Mouse (Mus musculus): ENCODE measurements around the gene Wwc2. TPM values are rescaled to one million over a fixed set of nuclear protein-coding genes. Genes with fewer than 3 reads are reported as not detected.
A peak's percentile ranks its signal among the peaks of the same experiment; 100 is the strongest.
"Not testable (repeated sequence)": the region's sequence is repeated elsewhere in the genome, so short reads cannot be mapped to it uniquely, and the experiment has no call there.

The Wwc2 gene
- total RNA-seq, 2 experiments from 2014 or later: 25.8 to 26.3 TPM

DNA sequence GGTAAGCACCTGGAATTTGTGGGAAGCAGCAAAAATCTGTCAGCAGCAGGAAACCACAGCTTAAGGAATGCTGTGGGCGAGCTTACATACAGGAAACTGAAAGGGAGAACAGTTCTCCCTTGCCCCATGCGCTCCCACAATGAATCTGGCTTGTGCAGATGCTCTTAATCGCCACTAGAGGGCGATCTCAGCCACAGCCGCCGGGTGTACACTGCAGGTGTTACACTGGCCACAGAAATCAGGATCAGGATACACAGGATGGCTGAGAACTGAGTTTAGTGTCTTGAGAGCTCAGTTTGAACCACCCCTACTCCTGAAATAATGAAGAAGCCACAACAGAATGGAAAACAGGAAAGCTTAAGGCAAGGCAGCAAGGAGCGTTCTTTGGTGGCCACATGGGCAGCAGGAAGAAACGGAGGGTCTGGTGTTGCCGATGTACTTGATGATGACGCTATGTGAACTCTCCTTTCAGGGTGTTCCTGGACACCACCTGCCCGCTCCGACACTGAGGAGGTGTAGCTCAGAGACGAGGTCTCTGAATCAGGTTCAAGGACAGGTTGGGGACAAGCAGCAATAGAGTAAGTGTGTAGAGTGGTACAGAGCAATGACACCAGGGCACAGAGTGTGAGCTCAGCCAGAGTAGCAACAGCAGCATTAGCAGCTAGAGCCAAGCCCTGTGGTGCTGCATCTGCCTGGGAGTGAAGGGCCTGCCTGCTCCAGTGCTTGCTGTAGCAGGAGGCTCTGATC lies 118.2 kb downstream of the Wwc2 start:
- DNase-seq (ENCODE audit: low spot score in 2 of 2): peak in 1 of 2 experiments; percentile 43
- intact Hi-C loops (cut with DNase I): loop anchor here (1.0 kb wide), 1 partner anchor 144 kb away; no protein-coding TSS in a partner anchor

DNA sequence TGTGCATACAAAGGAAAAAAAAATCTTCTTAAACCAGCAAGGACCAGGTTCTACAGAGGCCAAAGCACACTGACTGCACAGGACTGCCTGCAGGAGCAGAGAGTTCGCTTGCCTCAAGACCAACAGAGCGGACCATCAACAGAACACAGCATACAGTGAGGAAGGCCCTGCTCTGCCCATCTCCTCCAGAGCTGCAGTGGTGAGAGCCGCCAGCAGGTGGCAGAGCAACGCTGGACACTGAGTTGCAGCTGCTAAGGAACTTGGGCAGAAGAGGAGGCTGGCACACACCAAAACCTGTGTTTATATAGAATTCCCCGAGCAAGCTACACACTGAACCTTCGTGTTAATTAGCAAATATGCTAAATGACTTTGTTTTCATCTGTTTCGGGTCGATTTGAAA lies 123.7 kb downstream of the Wwc2 start:
- intact Hi-C loops (cut with DNase I): loop anchor here (1.0 kb wide), 1 partner anchor 149 kb away; no protein-coding TSS in a partner anchor
- peak; percentile 85 to 87 for DNase-seq (ENCODE audit: low spot score in 2 of 2)

DNA sequence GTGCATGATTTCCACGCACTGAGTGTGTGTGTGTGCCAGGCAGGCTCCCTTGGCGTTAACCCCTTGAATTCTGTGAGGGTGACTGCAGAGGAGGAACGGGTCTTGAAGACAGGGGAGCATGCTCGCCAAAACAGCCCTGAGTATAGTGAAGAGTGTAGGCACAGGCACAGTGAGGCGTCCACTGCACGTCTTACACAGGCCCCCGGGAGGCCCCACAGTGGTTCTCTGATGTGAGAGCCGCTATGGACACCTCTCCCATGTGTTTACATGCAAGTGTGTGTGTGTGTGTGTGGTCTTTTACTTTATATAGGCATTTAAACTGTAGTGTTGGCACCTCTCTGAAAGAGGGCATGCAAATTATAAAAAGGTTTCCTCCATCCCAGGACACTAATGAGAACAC lies 124.2 kb downstream of the Wwc2 start:
- DNase-seq (ENCODE audit: low spot score in 2 of 2): no peak
- intact Hi-C loops (cut with DNase I): no loop called here

DNA sequence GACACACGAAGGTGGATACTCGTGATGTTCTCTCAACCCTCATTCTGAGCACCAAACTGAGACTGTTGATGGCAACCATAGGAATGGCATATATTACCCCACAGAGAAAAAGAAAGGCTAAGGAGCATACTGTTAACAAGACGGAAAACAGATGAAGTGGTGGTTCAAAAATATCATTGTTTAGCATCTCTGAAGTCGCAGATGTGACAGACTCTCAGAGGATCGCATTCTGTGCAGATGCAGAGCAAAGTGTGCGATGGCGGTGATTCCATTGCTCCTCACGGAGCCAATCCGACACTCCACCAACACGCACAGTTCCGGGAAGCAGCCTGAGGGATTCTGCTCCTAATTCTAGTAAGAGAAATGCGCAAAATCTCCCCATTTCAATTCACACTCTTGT lies 131.5 kb downstream of the Wwc2 start:
- DNase-seq (ENCODE audit: low spot score in 2 of 2): peak; percentile 20 to 45
- intact Hi-C loops (cut with DNase I): no loop called here

DNA sequence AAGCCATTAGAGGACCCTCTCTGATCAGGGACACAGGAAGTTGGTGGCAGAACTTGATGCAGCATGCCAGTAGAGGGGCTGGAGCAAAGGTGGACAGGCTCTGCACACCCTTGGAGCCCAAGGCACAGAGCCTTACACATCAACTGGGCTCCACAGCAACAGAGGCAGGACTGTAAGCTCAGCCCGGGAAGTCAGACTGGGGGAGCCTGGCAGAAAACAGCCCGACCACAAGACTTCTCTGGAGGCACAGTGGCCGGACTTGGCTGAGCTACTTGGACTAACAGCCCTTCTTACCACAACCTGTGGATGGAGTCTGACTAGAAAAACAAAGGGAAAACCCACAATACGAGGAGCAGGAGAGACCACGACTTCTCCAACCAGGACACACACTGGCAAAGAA lies 137.4 kb downstream of the Wwc2 start:
- intact Hi-C loops (cut with DNase I): no loop called here
- no peak for DNase-seq (ENCODE audit: low spot score in 2 of 2)

DNA sequence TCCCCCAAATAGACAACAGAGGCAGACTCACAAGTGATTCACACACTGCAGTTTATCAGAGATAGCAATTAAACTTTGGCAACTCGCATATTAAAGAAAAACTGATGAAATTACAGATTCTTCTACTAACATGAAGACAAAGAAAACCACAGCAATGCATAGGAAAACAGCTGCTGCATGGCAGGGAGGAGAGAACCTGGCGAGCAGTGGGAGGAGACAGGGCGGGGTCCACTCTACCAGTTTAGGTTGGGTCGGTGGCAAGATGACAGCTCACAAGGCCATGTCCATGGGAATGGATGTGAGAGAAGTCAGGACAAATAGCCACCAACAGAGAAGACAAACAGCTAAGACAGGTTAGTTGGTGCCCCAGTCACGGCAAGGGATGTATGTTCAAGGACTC lies 138.0 kb downstream of the Wwc2 start:
- no peak for DNase-seq (ENCODE audit: low spot score in 2 of 2)
- intact Hi-C loops (cut with DNase I): no loop called here

DNA sequence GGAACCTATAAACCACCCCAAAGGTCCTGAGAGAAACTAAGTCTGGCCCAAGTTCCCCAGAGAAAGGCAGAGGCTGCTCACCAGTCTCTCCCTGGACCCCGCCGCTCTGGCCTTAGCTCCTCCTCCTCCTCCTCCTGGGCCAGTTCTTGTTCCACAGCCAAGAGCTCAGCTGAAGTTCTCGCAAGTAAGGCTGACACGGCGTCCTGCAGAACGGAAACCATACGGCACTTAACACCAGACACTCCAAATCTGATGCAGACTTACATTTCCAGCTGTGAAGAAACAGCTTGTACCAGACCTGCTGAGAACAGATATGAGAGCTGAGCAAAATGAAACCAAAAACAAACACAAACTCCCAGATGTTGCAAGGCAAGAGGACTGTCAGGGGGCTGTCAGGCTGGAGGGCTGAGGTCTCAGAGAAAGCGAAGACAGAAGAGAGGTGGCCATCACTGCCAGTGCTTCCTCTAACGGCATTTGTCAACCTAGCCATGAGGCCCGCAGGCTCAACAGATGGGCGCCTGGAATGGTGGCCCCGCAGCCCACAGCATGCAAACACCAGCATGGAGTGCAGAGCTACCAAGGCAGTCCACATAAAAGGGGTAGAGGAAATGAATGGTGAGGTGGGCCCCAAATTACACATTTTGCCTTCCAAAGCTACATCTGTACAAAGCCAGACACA lies 138.8 kb downstream of the Wwc2 start:
- peak in 1 of 2 experiments; percentile 33 for DNase-seq (ENCODE audit: low spot score in 2 of 2)
- intact Hi-C loops (cut with DNase I): no loop called here

DNA sequence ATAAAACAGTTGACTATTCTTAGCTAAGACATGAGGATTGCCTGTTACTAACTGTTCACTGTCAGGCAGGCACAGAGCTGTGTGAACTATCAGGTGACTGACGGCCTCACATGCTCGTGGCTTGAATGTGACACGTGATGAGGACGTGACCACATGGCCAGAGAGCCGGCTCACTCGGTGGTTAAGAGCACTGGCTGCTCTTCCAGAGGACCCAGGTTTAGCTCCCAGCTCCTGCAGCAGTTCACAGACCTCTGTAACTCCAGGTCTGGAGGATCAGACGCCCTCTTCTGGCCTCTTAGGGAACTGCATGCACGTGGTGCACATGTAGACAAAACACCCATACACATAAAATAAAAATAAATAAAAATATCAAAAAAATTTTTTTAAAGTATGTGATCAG lies 140.9 kb downstream of the Wwc2 start:
- intact Hi-C loops (cut with DNase I): no loop called here
- no peak for DNase-seq (ENCODE audit: low spot score in 2 of 2)

DNA sequence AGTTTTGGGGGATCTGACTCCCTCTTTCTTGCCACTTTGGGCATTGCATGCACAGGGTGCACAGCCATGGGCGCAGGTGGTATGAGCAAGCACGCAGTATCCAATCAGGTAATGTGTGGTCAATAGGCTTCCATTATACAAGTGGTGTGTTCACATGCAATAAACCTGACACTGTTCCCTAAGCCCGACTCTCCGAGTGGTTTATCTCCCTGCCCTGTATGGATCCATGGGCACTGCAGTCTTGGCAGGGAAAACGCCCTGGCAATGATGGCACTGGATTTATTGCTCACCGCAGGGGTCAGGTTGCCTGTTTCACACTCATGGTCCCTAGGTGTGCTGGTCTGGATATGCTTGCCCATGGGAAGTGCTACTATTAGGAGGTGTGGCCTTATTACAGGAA lies 142.8 kb downstream of the Wwc2 start:
- DNase-seq (ENCODE audit: low spot score in 2 of 2): no peak

DNA sequence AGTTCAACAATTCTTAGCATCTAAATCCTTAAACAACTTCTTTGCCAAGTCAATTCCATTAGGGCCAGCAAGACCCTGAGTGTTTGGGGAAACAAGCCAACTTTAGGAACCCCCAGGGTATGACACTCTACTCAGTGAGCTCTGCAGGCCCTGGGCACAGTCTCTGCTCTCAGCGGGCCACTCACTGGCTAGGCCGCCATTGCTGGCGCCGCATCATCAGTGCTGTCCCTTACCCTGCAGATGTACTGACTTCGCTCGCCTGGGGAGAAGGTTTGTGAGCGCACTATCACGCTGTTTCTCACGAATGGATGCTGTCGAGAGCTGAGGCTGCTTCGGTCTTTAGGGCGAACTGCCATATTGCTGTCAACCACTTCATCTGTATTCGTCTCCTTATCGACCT lies 143.6 kb downstream of the Wwc2 start:
- intact Hi-C loops (cut with DNase I): no loop called here
- no peak for DNase-seq (ENCODE audit: low spot score in 2 of 2)

More for the DNA sequence above, 142.8 kb downstream of the Wwc2 start:
- intact Hi-C loops (cut with DNase I): no loop called here

DNA sequence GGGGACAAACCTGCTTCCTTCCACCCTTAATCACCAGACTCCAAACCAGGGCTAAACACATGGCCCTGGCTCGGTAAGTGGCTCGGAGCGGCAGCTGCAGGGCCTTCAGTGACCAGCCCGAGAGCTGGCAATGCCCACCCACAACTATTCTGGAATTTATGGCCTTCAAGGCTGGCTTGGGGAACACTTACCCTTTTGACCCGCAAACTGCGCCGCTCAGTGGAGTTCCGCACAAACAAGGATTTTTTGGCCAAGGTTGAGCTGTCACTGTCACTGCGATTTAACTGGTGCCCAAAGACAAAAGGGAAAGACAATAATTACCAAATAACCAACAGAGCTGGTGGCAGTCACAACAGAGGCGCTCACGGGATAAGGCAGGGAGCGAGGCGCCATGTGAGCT lies 144.8 kb downstream of the Wwc2 start:
- no peak for DNase-seq (ENCODE audit: low spot score in 2 of 2)
- intact Hi-C loops (cut with DNase I): no loop called here

DNA sequence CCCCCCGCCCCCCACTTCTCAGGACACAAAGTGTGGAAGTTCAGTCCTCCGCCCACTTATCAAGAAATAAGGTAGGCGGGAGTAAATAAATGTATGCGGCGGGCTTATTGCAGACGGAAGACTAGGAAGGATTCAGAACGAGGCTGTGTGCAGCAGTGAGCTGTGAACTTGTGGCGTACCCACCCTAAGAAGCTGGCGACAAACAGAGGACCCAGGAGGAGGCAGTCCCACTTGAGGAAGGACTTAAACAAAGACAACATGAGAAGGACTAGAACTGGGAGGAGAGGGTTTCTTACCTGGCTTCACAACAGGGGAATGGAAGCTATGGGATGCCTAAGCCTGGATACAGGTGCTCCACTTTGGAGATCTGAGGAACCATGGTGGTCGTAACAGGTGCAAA lies 147.1 kb downstream of the Wwc2 start:
- intact Hi-C loops (cut with DNase I): loop anchor here (5.0 kb wide), 1 partner anchor 101 kb away; no protein-coding TSS in a partner anchor
- DNase-seq (ENCODE audit: low spot score in 2 of 2): no peak

DNA sequence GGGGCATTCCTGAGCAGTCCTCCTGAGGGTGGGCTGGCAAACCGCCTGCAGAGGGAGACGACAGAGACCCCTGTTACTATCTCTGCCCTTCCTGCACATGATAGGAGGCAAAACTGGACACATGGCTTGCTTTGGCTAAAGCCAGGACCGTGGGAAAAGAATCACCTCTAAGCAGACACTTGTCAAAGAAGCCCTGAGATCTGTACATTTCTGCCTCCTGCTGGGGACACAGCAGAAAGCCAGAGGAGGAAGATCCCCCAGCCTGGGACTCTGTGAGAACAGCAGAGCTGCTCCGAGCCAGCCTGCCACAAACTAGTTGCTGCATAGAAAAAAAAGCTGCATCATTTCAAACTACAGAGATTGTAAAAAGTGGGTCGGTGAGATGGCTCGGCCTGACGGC lies 147.7 kb downstream of the Wwc2 start:
- intact Hi-C loops (cut with DNase I): loop anchor here (5.0 kb wide), 1 partner anchor 101 kb away; no protein-coding TSS in a partner anchor
- no peak for DNase-seq (ENCODE audit: low spot score in 2 of 2)

DNA sequence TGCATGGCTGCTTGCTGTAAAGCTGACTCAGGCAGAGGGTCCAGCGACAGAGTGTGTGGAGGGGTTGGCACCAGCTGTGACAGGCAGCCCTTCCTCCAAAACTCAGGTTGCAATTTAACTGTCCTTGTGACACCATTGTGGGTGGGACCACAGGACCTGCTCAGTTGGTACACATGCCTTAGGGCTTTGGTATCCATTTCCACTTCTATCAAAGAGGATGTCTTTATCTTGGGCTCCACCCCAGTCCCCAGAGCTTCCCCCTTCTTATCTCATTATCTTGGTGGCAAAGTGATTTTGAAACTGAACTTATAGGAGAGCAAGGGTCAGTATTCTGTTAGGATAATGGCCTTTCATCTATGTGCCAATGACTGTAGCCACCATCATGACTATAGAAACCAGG lies 156.8 kb downstream of the Wwc2 start:
- DNase-seq (ENCODE audit: low spot score in 2 of 2): no peak
- intact Hi-C loops (cut with DNase I): no loop called here

DNA sequence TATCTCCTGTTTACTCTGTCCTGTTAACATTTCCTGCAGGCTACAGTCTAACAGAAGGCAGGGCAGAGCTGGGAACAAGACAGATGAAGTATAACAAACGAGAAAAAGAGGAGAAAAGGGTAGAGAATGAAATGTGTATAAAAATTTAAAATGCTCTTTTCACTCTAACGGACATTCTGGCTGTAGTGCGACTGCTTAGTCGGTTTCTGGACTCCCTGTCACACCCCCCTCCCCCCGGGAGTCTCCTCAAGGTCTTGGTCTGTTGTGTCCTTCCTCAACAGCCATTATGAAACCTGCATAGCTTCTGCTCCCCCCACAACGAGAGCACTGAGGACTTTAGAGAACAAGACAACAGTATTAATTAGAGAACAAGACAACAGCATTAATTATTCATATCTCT lies 158.1 kb downstream of the Wwc2 start:
- DNase-seq (ENCODE audit: low spot score in 2 of 2): no peak

DNA sequence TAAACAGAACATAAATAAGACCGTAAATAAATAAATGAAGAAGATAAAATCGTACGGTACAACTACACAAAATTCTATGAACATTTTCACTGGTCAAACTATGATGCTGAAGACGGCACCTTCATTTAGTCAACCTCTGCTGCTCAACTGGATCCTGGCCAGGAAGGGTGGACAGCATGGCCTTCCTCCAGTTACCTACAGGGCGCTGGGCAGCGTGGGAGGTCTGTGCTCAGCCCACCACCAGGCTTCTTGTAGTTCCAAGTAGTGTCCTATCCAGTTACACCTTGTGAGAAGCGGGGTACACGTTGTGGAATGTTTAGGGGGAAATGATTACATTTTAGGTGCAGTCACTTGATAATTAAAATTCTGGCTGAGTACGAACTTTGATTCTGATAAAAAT lies 163.8 kb downstream of the Wwc2 start:
- no peak for DNase-seq (ENCODE audit: low spot score in 2 of 2)
- intact Hi-C loops (cut with DNase I): no loop called here

More for the DNA sequence above, 158.1 kb downstream of the Wwc2 start:
- intact Hi-C loops (cut with DNase I): no loop called here

DNA sequence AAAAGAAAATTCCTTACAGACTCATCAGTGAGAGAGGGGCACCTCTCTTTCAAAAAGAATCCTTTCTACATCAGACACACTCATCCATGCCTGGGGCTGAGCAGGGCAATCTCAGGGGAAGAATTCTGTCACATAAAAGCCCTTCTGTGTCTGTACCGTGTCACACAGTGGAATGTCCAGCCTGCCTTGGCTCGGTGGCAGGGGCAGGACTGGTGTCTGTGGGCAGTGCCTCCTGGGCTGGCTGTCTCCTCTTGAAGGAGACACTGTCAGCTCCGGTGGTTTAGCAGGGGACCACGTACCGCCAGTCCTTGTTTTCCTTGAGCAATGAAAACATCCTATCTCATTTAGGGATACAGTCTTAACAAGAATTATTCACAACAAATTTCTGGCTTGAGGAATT lies 165.1 kb downstream of the Wwc2 start:
- intact Hi-C loops (cut with DNase I): no loop called here

DNA sequence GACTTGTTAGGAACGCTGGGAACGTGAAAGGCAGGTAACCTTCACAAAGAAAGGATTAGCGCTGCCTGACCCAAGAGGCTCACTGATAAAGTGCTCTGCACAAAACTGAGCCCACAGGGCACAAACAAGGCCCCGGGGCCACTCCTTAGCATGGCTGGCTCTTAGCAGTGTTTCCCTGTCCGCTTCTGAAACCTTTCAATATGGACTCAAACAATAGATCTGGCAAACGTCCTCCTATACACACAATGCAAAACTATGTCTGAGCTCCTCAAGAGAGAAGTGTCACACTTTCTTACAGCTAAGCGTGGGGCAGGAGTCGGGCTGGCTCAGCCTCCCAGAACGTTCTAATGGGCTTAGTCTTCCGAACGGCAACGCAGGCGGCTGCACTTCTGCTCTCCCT lies 166.5 kb downstream of the Wwc2 start, which contains the start of gene Cldn22:
TSS of gene Cldn22 (plus strand) at position 301 of the 400 bp plus-strand sequence.
- peak in 1 of 2 experiments; percentile 30 for DNase-seq (ENCODE audit: low spot score in 2 of 2)
- intact Hi-C loops (cut with DNase I): no loop called here

More for the DNA sequence above, 165.1 kb downstream of the Wwc2 start:
- DNase-seq (ENCODE audit: low spot score in 2 of 2): no peak

DNA sequence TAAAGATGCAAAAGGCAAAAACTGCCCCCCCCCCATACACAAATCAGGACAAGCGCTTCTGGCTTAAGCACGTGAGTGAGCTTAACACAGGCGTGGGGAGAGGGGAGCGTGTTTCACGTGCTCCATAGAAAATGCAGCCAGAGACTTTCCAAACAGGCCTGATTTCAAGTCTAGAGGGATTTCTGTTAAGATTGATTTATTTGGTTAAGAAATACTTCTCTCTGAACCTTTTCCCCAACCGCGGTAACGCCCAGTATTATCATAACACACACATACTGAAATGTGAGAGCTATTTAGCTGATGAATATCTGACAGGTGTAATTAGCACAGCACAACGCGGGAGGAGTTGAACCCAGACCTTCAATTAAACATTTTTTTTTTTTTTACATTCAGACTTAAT lies 166.9 kb downstream of the Wwc2 start:
- no peak for DNase-seq (ENCODE audit: low spot score in 2 of 2)
- intact Hi-C loops (cut with DNase I): no loop called here

DNA sequence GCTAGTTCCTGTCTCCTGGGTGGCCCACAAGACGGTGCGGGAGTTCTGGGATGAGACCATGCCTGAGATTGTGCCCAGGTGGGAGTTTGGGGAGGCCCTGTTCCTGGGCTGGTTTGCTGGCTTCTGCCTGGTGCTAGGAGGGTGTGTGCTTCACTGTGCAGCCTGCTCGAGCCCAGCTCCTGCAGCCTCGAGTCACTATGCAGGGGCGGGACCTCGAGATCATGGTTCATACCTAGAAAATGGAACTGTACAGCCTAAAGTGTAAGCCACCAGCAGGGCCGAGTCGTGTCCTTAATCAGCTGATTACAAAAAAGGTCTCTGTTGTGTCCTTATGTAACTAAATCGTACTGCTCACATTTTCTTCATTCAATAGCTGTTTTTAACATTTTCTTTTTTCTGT lies 168.2 kb downstream of the Wwc2 start:
- DNase-seq (ENCODE audit: low spot score in 2 of 2); intact Hi-C loops (cut with DNase I): not testable (repeated sequence)

DNA sequence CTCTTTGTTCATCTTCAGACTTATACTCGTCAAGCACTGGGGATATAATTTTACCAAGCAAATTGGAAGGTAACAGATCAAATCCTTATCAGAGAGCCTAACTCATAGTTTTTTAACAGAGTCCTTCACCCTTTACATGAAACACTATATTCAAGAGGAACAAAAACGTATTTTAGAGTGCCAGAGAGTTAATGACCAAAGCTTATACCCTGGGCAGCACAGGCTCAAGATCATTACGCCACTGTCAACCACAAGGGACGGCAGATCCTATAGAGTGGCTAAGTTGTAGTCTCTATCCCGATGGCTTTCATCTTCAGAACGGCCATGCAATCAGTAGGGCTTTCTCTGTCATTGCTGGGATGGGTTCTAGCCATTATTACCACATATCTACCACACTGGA lies 168.9 kb downstream of the Wwc2 start, which contains the start of gene Cldn24:
TSS of gene Cldn24 (plus strand) at position 301 of the 400 bp plus-strand sequence.
- DNase-seq (ENCODE audit: low spot score in 2 of 2): no peak
- intact Hi-C loops (cut with DNase I): no loop called here
